Mouse (Mus musculus) hindbrain, embryonic 11.5 days (tissue): Measurements from ENCODE around the gene Apba1. TPM values are rescaled to one million over a fixed set of nuclear protein-coding genes. Genes with fewer than 3 reads are reported as not detected.

Experiments used
- ATAC-seq: fragments of 200-750 bp; cut with Nextera tagmentation; 2 replicates; pipeline ENCODE4 v1.8.0; 2017; ENCODE audit warnings: mild to moderate bottlenecking, moderate TSS enrichment, moderate library complexity; ENCODE audit not compliant: low FRiP score
- DNase-seq: peaks from one replicate; pipeline ENCODE4 v3.0.0-alpha.2; 2015; ENCODE audit warnings: low spot score
- H3K27ac ChIP-seq: fragments of 300-500 bp; sonication (generic); 2 replicates; pipeline ENCODE4 v1.5.1; 2014; ENCODE audit warnings: mild to moderate bottlenecking, low read depth, low read length
- H3K27me3 ChIP-seq: fragments of 300-500 bp; sonication (generic); 2 replicates; pipeline ENCODE4 v1.6.1; 2014; ENCODE audit warnings: mild to moderate bottlenecking, low read length, moderate library complexity, mixed read lengths; ENCODE audit not compliant: control insufficient read depth, insufficient read depth
- H3K36me3 ChIP-seq: fragments of 300-500 bp; sonication (generic); 2 replicates; pipeline ENCODE4 v1.6.1; 2014; ENCODE audit warnings: mild to moderate bottlenecking, low read length, moderate library complexity, mixed read lengths; ENCODE audit not compliant: control insufficient read depth, insufficient read depth
- H3K4me1 ChIP-seq: fragments of 300-500 bp; sonication (generic); replicated peaks from 2 replicates; pipeline ENCODE4 v1.6.1; 2014; ENCODE audit warnings: low read length, mixed read lengths; ENCODE audit not compliant: control insufficient read depth, insufficient read depth
- H3K4me2 ChIP-seq: fragments of 300-500 bp; sonication (generic); replicated peaks from 2 replicates; pipeline ENCODE4 v1.6.1; 2014; ENCODE audit warnings: mild to moderate bottlenecking, low read depth, low read length
- H3K4me3 ChIP-seq: fragments of 300-500 bp; sonication (generic); 2 replicates; pipeline ENCODE4 v1.5.1; 2014; ENCODE audit warnings: low read depth, low read length
- H3K9ac ChIP-seq: fragments of 300-500 bp; sonication (generic); 2 replicates; pipeline ENCODE4 v1.6.1; 2014; ENCODE audit warnings: low read depth, low read length
- H3K9me3 ChIP-seq: fragments of 300-500 bp; sonication (generic); 2 replicates; pipeline ENCODE4 v1.6.1; 2016; ENCODE audit warnings: low read length; ENCODE audit not compliant: control insufficient read depth
- WGBS: fragments of 180-500 bp; shearing (Covaris S2); extraction: QIAGEN DNeasy Blood & Tissue Kit; methylation state at CpG from one replicate; pipeline ENCODE4 v1.1.7; 2014; 5-methylcytosine and 5-hydroxymethylcytosine counted together
- polyA plus RNA-seq: library from polyadenylated mRNA; unstranded; fragments of >200 nt; fragmentation: Nextera tagmentation; extraction: Ambion mirVana; gene quantifications from 2 replicates; pipeline ENCODE4 v1.2.1, GENCODE M21; 2014

Apba1 gene
- polyA plus RNA-seq, 1 experiment from 2014 or later, result 2.6 TPM

DNA sequence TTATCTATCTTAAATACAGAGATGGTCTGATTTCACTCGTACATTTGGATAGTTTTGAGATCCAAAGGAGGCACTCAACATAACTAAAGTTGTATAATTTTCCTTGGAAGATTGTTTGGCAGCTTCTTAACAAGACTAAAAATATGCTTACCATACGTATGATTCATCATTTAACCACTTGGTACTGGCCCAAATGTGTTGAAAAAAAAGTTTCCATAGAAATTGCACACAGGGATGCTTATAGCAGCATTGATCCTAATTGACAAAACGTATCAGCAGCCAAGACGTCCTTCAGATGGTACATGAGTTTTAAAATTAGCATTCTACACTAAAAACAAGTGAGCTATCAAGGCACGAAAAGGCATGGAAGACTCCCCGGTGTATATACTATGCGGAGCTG lies 108.9 kb downstream of the Apba1 start:
- no peak overlapping the region for H3K9ac ChIP-seq
- H3K36me3 ChIP-seq, result no peaks in the 10 kb centered on the region
- DNase-seq (no peak), ATAC-seq (no peak)
- H3K27ac ChIP-seq, result no peak overlapping the region
- no peak overlapping the region for H3K4me2 ChIP-seq
- WGBS, result 91% methylated on average over 7 of the region's 7 CpGs
- H3K9me3 ChIP-seq, result no peaks in the 10 kb centered on the region
- H3K4me1 ChIP-seq, result no peaks in the 10 kb centered on the region
- H3K27me3 ChIP-seq, result no peaks in the 10 kb centered on the region
- no peak overlapping the region for H3K4me3 ChIP-seq

GRCm38 (mm10) chr19:23874502-23874901 lies 115.8 kb downstream of the Apba1 start:
- no peak for ATAC-seq
- no peak for DNase-seq
- 85% methylated on average over 6 of the region's 6 CpGs for WGBS
- H3K4me3 ChIP-seq, result no peak overlapping the region
- H3K9ac ChIP-seq, result no peak overlapping the region
- H3K36me3 ChIP-seq, result no peaks in the 10 kb centered on the region
- H3K4me1 ChIP-seq, result no peaks in the 10 kb centered on the region
- no peaks in the 10 kb centered on the region for H3K9me3 ChIP-seq
- H3K27ac ChIP-seq, result no peak overlapping the region
- no peak overlapping the region for H3K4me2 ChIP-seq
- H3K27me3 ChIP-seq, result no peaks in the 10 kb centered on the region

GRCm38 (mm10) chr19:23875819-23876218 lies 117.1 kb downstream of the Apba1 start:
- Histone ChIP-seq H3K9me3 (no peaks in the 10 kb centered on the region), H3K27ac (no peak overlapping the region), H3K36me3 (no peaks in the 10 kb centered on the region), H3K27me3 (no peaks in the 10 kb centered on the region), H3K4me1 (no peaks in the 10 kb centered on the region), H3K4me3 (no peak overlapping the region), H3K4me2 (no peak overlapping the region), H3K9ac (no peak overlapping the region)
- 85% methylated on average over 5 of the region's 5 CpGs for WGBS
- ATAC-seq (no peak), DNase-seq (no peak)

GRCm38 (mm10) chr19:23879862-23880261 lies 121.2 kb downstream of the Apba1 start:
- Histone ChIP-seq H3K9ac (no peak overlapping the region), H3K27me3 (no peaks in the 10 kb centered on the region), H3K4me2 (no peak overlapping the region), H3K9me3 (no peaks in the 10 kb centered on the region), H3K36me3 (no peaks in the 10 kb centered on the region), H3K4me1 (no peaks in the 10 kb centered on the region), H3K27ac (no peak overlapping the region), H3K4me3 (no peak overlapping the region)
- WGBS, result 85% methylated on average over 7 of the region's 7 CpGs
- ATAC-seq, result no peak
- DNase-seq, result no peak

DNA sequence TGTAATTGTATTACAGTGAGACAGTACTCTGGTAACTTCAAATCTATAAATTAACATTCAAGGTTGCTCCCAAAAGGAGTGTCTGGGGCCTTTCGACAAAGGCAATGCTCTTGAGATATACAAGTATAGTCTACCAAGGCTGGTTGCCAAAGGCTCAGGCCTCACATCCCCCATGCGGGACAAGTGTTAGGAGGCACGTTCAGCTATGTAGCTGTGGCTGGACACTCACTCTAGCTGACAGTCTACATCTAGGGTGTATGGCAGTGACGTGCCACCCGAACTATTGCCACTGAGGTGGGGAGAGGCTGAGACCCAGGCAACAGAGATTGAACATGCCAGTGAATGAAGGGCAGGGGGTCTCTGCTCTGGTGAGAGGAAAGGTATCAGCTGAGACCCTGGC lies 127.5 kb downstream of the Apba1 start:
- WGBS, result 96% methylated on average over 5 of the region's 5 CpGs
- no peak overlapping the region for H3K4me3 ChIP-seq
- no peak for ATAC-seq

DNA sequence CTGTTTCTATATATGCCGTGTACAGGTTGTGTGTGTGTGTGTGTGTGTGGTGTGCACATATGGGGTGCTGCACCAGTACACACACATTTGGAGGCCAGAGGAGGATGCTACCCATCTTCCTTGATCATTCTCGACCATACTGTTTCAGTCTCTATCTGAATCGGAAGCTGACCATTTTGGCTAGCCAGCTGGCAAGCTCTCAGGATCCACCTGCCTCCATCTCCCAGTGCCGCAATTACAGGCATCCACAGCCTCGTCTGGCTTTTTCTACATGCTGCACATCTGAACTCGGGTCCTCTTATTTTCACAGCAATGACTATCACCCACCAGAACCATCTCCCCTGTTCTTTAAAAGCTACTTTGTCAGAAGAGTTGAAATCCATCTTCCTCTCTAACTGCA lies 132.7 kb downstream of the Apba1 start:
- Histone ChIP-seq H3K4me2 (no peak overlapping the region), H3K9me3 (no peaks in the 10 kb centered on the region), H3K9ac (no peak overlapping the region), H3K36me3 (no peaks in the 10 kb centered on the region), H3K4me3 (no peak overlapping the region), H3K4me1 (peaks cover 3% of the 10 kb centered on the region; the same call in 1 of the 2 replicates), H3K27me3 (peaks cover 29% of the 10 kb centered on the region), H3K27ac (no peak overlapping the region)
- ATAC-seq (no peak), DNase-seq (no peak)
- WGBS, result 92% methylated on average over 6 of the region's 6 CpGs

More for the DNA sequence above, 127.5 kb downstream of the Apba1 start:
- DNase-seq, result no peak
- Histone ChIP-seq H3K27me3 (0 out of 2 replicates have a peak, but pooled peaks cover 2% of the 10 kb centered on the region), H3K9ac (no peak overlapping the region), H3K36me3 (no peaks in the 10 kb centered on the region), H3K4me1 (no peaks in the 10 kb centered on the region), H3K27ac (no peak overlapping the region), H3K9me3 (no peaks in the 10 kb centered on the region), H3K4me2 (no peak overlapping the region)

- Histone ChIP-seq H3K36me3 (no peaks in the 10 kb centered on the region), H3K4me2 (peak overlapping the region; percentile 53), H3K4me1 (peaks cover 3% of the 10 kb centered on the region; the same call in 1 of the 2 replicates), H3K27ac (no peak overlapping the region), H3K27me3 (peaks cover 29% of the 10 kb centered on the region), H3K9ac (peak overlapping the region; percentile 31; the same call in 1 of the 2 replicates), H3K4me3 (peak overlapping the region; percentile 35), H3K9me3 (no peaks in the 10 kb centered on the region)
- ATAC-seq, result no peak
- DNase-seq, result no peak
- 33% methylated on average over 24 of the region's 37 CpGs for WGBS
Observed at GRCm38 (mm10) chr19:23892633-23893032, 133.9 kb downstream of the Apba1 start.

DNA sequence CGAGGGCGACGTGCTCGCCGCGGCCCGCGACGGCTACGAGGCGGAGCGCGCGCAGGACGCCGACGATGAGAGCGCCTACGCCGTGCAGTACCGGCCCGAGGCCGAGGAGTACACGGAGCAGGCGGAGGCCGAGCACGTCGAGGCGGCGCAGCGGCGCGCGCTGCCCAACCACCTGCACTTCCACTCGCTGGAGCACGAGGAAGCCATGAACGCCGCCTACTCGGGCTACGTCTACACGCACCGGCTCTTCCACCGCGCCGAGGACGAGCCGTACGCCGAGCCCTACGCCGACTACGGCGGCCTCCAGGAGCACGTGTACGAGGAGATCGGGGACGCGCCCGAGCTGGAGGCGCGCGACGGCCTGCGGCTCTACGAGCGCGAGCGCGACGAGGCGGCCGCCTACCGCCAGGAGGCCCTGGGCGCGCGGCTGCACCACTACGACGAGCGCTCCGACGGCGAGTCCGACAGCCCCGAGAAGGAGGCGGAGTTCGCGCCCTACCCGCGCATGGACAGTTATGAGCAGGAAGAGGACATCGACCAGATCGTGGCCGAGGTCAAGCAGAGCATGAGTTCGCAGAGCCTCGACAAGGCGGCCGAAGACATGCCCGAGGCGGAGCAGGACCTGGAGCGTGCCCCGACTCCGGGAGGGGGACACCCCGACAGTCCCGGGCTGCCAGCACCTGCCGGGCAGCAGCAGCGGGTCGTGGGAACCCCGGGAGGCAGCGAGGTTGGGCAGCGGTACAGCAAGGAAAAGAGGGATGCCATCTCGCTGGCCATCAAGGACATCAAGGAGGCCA lies 134.6 kb downstream of the Apba1 start:
- peaks cover 3% of the 10 kb centered on the region; the same call in 1 of the 2 replicates for H3K4me1 ChIP-seq
- H3K9me3 ChIP-seq, result no peaks in the 10 kb centered on the region
- 15% methylated on average over 107 of the region's 110 CpGs for WGBS
- H3K36me3 ChIP-seq, result no peaks in the 10 kb centered on the region
- peaks cover 29% of the 10 kb centered on the region for H3K27me3 ChIP-seq
- peak overlapping the region; percentile 35 for H3K4me3 ChIP-seq
- H3K4me2 ChIP-seq, result peak overlapping the region; percentile 53
- peak; percentile 86 for ATAC-seq
- no peak overlapping the region for H3K27ac ChIP-seq
- DNase-seq, result peak; percentile 74
- peak overlapping the region; percentile 31; the same call in 1 of the 2 replicates for H3K9ac ChIP-seq

DNA sequence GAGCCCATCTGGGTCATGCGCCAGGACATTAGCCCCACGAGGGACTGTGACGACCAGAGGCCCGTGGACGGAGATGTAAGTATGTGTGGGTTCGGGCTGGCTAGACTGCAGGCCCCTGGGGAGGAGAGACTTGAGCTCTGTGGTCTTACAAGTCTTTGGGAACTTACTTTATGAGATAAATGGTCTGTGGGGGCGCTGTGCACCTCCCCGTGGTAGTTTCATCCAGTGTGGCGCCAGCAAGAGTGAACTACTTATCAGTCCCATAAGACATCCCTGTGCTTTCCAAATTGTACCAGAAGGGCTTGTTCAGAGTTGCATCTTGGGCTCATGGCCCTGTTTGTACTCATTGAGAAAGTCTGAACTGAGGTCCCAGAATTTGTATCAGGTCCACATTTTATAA lies 135.3 kb downstream of the Apba1 start:
- Histone ChIP-seq H3K27ac (no peak overlapping the region), H3K27me3 (peaks cover 29% of the 10 kb centered on the region), H3K9me3 (no peaks in the 10 kb centered on the region), H3K36me3 (no peaks in the 10 kb centered on the region), H3K4me3 (no peak overlapping the region), H3K4me1 (peaks cover 6% of the 10 kb centered on the region; the same call in 1 of the 2 replicates), H3K9ac (no peak overlapping the region), H3K4me2 (no peak overlapping the region)
- DNase-seq (peak; percentile 15), ATAC-seq (no peak)
- 67% methylated on average over 9 of the region's 9 CpGs for WGBS
